Mouse (Mus musculus) left cerebral cortex, adult 18-20 months (tissue): ENCODE results near the gene Alg5. TPM values are rescaled to one million over a fixed set of nuclear protein-coding genes. Genes with fewer than 3 reads are reported as not detected.
"Not testable (repeated sequence)": the region's sequence is repeated elsewhere in the genome, so short reads cannot be mapped to it uniquely, and the experiment has no call there.

ENCODE experiments used
- DNase-seq, 2 experiments: peaks; one replicate each; pipeline ENCODE4 v3.0.0; 2021 to 2022; ENCODE audit warnings: low spot score in 2 of 2, mixed read lengths in 1 of 2
- long read RNA-seq, 2 experiments: library from polyadenylated mRNA; stranded (forward); transcript quantifications; one replicate each; pipeline ENCODE4 v2.0.0; 2021
- total RNA-seq, 2 experiments: library from RNA; stranded (reverse); gene quantifications; 2 replicates each; pipeline ENCODE4 v1.2.3; 2021

The Alg5 gene
- total RNA-seq = 10 to 100 TPM; 18.6 to 19.7 TPM
- long read RNA-seq, experiment 1, transcript Alg5-201 (10 exons, 1,471 nt) = major isoform, 36 of 53 reads
- long read RNA-seq, experiment 1, partial matches to known transcripts = 3 of 53 reads
- long read RNA-seq, experiment 1, other reads (novel, unspliced or antisense) = 10 of 53 reads
- long read RNA-seq, experiment 2, transcript Alg5-201 (10 exons, 1,471 nt) = major isoform, 38 of 49 reads
- long read RNA-seq, experiment 2, partial matches to known transcripts = 0 of 49 reads
- long read RNA-seq, experiment 2, other reads (novel, unspliced or antisense) = 8 of 49 reads

DNA sequence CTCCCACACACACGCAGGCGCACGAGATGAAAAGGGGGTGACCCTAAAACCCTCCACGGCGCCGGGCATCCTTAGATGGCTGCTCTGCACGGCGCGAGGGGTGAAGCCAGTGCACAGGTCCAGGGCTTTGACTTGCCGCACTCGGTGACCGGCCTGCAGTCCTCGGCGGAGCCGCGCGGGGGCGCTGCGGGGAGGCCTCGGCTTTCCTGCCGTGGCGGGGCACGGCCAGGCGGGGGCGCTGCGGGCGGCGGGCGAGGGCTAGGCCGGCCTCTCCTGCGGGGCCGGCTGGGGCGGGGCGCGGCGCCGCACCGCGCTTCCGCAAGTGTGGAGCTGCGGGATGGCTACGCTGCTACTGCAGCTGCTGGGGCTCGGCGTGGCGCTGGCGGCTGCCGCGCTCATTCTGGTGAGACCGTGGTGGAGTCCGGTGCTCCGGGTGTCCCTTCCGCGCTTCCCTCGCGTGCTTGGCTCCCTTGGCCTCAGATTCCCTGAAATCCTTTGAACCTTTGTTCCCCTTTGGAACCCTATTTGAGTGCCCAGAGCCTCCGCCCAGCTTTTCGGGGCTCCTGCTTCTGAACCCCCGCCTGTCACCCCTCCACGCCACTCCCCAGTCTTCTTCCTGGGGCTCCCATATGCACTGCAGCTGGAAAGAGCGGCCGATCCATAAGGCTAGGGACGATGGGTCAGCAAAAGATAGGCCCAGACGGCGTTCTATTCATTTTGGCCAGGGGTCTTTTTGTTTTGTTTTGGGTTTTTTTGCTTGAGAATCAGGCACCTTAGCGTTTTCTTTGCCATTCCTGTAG, at the start of gene Alg5, which contains the start of gene Exosc8:
Gene Alg5 (plus strand): TSS at position 293 of the 800 bp plus-strand sequence.
Gene Exosc8 (minus strand): TSS at position 147 of the 800 bp plus-strand sequence.
- DNase-seq = peak; percentile 86 to 93

DNA sequence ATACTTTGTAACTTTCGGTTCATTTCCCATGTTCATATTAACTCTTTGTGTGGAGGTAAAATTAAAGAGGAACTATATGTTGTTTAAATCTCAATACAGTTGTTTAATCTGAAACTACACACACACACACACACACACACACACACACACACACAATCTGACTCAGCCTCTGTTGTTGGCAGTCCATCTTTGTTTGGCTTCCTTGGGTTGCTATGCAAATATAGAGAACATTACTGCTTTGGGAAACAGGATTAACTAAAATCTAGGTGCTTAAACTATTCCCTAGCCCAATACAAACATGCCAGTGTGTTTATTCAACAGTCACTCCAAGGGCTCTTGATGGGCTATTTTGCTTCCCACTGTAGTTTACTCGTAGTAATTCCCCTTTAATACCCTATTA, 48.1 kb upstream of the Alg5 start:
- DNase-seq = no peak

DNA sequence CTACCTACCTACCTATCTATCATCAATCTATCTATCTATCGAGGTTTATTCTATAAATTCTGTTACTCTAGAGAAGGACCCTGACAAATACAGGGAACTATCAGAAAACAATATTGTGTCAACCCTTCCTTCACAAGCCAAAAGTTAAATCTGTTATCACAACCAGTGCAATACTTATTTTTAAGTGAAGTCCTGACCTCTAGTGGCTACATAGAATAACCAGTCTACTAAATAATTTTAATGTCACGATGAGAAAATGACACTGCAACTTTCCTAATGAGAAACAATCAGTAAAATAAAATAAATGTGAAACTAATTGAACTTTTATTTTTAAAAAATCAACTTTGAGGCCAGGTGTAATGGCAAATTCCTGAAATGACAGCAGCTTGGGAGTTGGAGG, 46.2 kb upstream of the Alg5 start:
- no peak for DNase-seq

DNA sequence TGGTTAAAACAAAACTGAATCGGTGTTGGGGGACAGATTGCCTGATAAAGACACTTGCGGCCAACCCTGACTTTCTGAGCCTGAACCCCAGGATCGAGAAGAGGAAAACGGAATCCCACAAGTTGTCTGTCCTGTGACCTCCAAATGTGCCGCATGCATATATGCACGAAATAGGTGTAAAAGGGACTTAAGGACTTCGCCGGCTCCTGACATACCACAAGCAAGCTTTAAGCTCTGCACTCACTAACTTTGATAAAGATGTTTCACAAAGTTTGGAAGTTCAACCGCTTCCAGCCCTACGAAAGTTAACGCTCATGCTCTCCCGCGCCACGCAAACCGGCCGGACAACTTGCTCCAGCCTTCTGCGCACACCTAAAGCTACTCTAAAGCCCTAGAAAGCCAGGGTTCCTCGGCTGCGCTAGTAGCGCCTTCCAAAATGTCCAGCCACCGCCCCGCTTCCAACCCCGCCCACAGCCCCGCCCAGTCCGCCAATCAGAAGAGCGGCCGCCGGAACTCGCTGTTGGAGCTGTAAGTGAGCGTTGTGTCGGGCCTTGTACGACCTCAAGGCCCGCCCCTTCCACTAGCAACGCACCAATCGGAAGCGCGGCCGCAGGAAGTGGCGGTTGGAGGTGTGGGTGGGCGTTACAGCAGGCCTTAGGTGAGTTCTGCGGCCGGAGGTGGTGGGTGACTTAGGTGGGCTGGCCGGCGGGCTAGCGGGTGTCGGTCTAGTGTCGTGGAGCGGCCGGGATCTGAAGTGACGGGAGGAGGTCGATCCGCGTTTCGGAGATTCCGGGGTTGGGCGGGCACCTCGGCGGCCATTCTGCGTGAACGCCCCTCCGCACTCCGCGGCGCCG, 42.9 kb upstream of the Alg5 start, which contains the start of gene Supt20:
Gene Supt20 (plus strand): TSS at position 606 of the 854 bp plus-strand sequence.
- DNase-seq = peak; percentile 87 to 95

DNA sequence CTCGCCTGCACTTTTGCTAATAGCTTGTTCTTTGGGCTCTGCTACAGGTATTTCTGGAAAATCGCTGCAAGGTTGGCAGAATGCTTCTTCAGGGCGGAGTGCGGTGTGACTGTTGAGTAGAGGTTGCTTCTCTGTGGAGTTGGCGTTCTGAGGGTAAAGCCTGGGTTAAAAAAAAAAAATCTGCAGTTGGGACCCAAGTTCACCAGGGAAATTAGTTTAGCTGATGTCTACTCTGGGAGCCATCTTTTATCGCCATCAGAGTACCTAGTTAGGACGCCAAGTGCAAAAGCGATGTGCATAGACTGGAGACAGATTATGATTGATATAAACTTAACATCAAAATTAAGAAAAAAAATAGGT, 42.3 kb upstream of the Alg5 start:
- DNase-seq = no peak

DNA sequence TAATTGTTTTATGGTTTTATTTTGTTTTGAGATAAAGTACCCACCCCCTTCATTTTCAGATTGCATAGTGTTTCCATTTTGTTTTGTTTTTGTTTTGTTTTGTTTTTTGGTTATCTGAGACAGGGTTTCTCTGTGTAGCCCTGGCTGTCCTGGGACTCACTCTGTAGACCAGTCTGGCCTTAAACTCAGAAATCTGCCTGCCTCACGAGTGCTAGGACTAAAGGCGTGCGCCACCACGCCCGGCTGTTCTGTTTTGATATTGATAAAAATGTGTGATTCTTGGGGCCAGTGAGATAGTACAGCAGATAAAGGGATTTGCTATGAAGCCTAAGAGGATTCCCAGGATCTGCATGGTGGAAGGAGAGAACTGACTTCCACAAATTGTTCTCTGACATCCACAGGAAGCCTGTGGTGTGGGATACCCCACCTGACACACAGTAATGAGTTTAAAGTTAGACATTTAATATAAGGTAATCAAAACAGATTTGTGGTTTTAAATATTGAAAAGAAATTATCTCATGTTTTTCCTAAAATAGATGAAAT, 35.5 kb upstream of the Alg5 start:
- DNase-seq = no peak

DNA sequence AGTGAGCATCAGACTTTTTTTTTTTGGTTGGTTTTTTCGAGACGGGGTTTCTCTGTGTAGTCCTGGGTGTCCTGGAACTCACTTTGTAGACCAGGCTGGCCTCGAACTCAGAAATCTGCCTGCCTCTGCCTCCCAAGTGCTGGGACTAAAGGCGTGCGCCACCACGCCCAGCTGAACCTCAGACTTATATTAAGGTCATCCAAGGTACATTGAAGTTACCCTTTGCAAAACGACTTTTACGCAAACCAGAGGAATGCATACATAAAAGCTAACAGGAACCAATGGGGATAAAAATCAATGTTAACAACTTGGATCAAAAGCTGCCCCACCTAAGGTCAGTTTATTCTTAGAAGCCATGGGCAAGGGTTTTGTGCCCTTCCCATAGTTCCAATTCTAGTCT, 31.2 kb upstream of the Alg5 start:
- DNase-seq = not testable (repeated sequence)

DNA sequence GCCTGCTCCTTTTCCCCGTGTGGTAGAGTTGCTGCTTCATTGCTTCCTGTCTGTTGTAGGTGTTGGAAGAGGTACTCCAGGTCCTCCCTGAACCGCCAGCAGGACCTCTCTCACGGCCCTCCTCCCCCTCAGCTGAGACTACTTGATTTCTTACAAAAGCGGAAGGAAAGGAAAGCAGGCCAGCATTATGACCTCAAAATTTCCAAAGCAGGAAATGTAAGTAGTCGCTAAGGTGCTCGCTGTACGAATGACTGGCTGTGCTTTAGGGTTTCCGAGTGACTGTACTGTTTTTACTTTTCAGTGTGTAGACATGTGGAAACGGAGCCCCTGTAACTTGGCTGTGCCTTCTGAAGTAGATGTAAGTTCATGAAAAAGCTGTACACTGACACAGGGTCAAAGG, 26.4 kb upstream of the Alg5 start:
- DNase-seq = no peak

DNA sequence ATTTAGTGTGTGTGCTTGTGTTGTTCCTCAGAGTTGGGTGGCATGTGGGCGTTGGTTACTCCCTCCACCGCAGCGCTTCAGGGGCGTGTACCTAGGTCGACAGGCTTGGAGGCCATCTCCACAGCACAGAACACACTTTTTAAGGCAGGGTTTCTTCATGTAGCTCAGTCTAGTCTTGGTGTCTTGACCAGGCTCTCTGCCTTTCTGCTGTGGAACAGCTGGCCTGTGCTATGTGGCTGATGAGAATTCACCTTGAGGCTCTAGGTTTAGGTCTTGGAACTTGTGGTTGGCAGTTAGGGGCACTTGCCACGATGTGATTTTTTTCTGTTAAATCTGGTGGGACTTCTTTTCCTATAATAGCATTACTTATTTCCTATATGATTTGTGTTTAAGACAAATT, 21.1 kb upstream of the Alg5 start, which contains the start of gene Gm21958:
Gene Gm21958 (minus strand): TSS at position 101 of the 400 bp plus-strand sequence.
- no peak for DNase-seq

DNA sequence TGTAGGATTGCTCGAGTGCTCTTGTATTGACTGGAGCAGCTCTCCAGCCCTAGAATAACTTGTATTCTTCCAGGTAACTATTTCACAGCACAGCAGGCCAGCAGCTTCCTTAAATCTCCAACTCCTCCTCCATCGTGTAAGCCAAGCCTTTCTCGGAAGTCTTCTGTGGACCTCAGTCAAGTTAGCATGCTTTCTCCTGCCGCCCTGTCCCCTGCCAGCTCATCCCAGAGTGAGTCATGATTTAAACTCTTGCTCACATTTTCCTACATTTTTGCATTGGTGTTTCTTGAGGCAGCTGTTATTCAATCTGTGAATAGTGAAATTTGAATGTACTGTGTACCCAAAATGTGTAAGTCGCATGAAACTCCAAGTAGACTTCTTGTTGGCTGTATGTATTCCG, 19.9 kb upstream of the Alg5 start:
- DNase-seq = peak; percentile 39 to 48

DNA sequence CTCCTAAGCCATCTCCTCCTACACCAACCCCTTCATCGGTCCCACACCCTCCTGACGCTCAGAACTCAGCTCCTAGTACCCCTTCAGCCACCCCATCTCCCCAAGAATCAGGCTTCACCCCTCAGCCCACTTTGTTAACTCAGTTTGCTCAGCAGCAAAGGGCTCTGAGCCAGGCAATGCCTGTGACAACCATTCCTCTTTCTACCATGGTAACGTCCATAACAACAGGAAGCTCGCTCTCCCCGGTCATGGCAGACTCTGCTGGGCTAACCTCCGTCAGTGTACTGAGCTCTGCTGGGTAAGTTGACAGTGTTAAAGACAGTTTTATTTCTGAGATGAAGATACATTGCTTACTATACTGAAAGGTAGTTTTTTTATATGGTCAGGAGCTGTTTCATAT, 18.0 kb upstream of the Alg5 start:
- no peak for DNase-seq

DNA sequence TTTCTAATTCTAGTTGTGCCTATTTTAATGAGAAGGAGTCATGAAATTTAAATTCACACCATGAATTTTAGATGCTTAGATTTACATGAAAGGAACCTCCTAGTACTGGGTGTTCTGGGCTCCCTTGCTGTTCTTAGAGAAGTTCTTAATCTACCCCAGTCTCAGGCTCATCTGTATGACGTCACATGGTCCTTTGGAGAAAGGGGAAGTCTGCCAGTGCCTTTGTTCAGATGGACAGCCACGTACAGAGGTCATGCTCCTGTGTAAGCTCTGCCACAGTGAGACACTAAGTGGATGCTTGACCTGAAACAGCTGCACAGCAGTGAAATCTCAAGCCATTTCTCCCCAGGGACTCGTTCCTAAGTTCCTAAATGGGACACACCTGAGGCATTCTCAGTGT, 16.4 kb upstream of the Alg5 start:
- DNase-seq = no peak

DNA sequence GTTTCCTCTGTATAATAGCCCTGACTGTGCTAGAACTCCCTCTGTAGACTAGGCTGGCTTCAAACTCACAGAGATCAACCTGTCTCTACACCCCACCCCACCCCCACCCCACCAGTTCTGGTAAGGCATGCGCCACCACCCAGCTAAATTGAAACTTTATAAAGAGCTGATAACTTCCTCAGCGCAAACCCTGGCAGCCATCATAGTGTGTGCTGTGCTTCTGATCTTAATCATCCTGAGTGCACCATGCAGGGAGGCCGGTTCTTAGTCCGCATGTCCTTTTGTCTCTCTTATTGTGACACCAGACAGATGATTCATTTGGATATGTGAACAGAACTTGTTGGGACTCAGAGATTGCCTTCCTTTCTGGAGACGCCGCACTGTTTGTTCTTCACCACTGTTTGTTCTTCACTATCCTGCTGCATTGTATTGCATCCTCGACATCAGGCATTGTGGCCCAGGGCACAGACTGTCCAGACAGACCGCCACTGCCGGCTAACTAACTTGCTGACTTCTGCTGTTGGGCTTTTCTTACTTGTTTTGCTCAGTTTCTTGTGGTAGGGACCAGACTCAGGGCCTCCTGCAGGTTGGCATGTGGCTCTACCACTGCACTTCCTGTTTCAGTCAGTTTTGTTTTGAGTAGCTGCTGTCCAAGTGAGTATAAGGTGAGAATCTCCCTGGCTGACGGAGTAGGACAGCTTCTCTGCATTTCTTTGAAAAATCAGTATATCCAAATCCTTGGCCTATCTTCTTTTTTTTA, 11.4 kb upstream of the Alg5 start:
- no peak for DNase-seq

DNA sequence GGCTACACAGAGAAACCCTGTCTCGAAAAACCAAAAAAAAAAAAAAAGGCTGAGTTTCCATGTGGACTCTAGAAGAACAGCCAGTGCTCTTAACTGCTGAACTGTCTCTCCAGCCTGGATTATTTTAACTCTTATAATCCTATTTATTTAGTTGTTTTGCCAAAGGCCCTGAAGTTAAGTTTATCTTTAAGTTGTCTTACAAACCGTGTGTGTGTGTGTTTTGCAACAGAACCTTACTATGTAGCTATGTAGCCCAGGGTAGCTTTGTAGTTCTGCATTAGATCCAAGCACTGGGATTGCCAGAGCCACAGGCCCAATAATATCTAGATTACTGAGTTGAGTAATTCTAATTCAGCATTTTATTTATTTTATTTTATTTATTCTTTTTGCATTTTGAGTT, 10.0 kb upstream of the Alg5 start:
- DNase-seq = no peak

DNA sequence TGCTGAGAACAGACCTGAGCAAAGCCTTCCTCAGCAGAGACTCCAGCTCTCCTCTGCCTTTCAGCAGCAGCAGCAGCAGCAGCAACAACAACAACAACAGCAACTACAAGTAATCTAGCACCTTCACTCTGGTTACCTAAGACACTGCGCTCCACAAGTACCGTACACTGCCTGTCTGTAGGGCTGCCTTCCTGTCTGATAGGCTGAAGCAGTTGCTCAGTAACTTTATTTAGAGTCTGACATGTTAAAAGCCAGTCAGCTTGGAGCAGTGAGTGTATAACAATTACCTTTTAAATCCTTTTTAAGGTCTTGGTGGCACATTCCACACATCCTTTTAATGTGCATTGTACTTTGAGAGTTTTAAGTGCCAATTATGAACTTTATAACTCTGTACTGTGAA, 7.8 kb upstream of the Alg5 start:
- DNase-seq = no peak

DNA sequence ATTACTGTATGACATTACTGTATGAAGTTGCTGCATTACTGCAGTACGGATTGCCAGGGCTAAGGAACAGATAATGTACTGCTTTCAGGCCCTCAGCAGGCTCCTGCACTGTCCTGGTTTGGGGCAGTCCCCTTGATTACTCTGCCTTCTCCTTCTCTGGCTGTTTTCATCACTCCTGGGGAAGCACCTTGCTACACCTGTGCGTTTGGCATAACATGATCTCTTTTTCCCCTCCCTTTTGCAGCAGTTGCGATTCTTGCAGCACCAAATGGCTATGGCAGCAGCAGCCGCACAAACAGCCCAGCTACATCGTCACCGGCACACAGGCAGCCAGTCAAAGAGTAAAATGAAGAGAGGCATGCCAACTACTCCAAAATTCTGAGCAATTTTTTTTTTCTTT, 7.2 kb upstream of the Alg5 start:
- no peak for DNase-seq

DNA sequence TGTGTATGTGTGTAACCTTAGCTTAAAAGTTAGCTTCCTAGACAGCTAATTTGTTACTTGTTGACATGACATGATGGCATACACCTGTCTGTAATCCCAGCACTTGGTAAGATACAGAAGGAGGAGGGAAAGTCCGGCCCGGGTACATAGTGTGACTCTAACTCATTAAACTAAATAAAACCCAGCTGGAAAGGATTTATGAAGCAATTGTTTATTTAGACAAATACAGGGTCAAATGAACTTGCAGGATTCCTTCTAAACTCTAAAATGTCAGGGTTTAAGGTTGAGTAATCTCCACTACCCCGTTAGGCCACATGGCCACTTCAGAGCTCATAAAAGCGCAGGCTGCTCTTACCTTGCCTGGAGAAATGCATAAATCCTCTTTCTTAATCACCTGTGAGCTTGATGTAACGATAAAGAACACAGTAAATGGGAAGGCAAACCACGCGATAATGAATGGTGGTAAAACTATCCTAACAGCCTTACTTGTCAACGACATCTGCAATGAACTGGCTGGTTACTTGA, 3.7 kb upstream of the Alg5 start:
- DNase-seq = no peak

DNA sequence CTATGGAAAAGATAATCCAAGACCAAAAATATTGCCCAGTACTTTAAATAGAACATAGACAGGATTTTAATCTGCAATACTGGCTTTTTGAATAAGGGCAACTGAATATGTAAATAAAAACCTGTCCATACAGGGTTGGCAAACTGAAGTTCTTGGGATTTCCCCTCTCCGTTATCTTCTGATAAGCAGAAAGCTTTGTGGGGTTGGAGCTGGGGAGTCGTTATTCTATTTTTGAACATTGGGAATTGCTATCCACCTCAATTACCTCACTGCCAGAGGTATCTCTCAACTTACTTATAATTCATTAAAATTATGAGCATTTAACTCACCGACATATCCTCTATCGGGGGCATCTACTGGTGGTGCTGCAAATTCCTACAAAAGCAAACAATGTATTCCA, 3.0 kb upstream of the Alg5 start:
- no peak for DNase-seq

DNA sequence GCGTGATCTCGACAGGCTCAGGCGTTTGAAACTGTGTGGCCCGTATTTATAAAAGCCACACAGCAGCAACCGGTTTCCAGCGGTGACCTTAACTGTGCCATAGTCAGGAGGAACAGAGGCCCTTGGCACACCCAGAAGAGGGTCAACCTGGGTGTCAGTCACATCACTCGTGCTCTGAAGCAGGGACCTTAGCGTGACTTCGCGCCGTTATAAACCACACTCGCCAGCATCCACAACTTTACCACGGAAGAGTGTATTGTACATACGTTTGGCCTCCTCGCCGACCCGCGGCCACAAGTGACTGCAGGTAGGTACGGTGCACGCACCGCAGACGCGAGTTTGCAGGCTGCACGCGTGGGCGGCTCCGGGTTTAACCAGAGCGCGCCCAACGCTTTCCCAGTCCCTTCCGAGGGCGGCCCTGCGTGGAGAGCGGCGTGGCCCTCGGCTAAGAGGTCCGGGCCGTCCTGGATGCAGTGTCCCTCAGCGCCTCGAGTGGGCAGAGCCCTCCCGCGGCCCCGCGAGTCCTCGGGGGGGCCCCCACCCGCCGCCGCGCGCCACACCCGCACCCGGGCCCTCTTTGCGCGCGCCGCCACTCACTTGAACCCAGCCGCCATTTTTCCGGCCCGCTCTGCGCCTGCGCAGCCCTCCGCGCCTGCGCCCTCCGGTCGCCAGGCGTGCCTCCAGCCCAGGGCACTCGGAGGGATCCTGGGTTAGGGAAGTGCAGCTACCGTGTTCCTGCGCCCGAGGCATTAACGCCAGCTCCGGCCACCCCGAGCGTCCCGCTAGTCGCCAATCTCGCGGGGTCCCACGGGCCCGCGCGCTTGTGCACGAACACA, 710 bp upstream of the Alg5 start:
- peak; percentile 91 to 92 for DNase-seq
